Mouse (Mus musculus) embryonic fibroblast, embryonic 13.5 days (primary cell): ENCODE results near the gene Rpap1.

ENCODE experiments used
- CTCF ChIP-seq: IDR thresholded peaks from 2 replicates; pipeline ENCODE4 v1.5.1; 2011; ENCODE audit warnings: mild to moderate bottlenecking, control low read depth, low read length, moderate library complexity, borderline replicate concordance; ENCODE audit not compliant: insufficient read depth
- POLR2A ChIP-seq: IDR thresholded peaks from 2 replicates; pipeline ENCODE4 v1.6.1; 2011; ENCODE audit warnings: low read depth, mild to moderate bottlenecking, control low read depth, low read length, moderate library complexity

- TF ChIP-seq CTCF (no peak), POLR2A (no peak)
Measured at GRCm38 (mm10) chr2:119743808-119744162, 43.6 kb downstream of the Rpap1 start.
